Mouse (Mus musculus) spleen, adult 2 months (tissue): ENCODE results near the gene Ethe1.

Experiments
- CTCF ChIP-seq: fragments of 200-500 bp; IDR thresholded peaks from 2 replicates; pipeline ENCODE4 v1.5.1; 2011; ENCODE audit warnings: mild to moderate bottlenecking, inconsistent platforms; ENCODE audit not compliant: insufficient read depth, insufficient read length, insufficient replicate concordance; ENCODE audit errors: extremely low read depth
- POLR2A ChIP-seq: fragments of 200-500 bp; IDR thresholded peaks from 2 replicates; pipeline ENCODE4 v1.6.1; 2011; ENCODE audit warnings: low read depth, low read length, inconsistent platforms

GRCm38 (mm10) chr7:24644492-24644891 is 57.1 kb downstream of the Ethe1 start:
- TF ChIP-seq CTCF (no peak), POLR2A (no peak)
